Mouse (Mus musculus): ENCODE data around the gene Cnih2. TPM values are rescaled to one million over a fixed set of nuclear protein-coding genes. Genes with fewer than 3 reads are reported as not detected.

The Cnih2 gene
- total and polyA plus RNA-seq, 3 experiments: 0.72 to 1.7 TPM; not detected in 1

DNA sequence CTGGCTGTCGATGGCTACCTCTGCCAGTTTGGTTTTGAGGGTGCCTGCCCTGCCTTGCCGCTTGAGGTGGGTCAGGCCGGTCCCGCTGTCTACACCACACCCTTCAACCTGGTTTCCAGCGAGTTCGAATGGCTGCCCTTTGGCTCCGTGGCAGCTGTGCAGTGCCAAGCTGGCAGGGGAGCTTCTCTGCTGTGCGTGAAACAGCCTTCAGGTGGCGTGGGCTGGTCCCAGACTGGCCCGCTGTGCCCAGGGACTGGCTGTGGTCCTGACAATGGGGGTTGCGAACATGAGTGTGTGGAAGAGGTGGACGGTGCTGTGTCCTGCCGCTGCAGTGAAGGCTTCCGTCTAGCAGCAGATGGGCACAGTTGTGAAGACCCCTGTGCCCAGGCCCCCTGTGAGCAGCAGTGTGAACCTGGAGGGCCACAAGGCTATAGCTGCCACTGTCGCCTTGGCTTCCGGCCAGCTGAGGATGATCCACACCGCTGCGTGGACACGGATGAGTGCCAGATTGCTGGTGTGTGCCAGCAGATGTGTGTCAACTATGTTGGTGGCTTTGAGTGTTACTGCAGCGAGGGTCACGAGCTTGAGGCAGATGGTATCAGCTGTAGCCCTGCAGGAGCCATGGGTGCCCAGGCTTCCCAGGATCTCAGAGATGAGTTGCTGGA, 29.6 kb downstream of the Cnih2 start:
- Histone ChIP-seq H3K27ac (ENCODE audit: insufficient read depth, low read depth) (no peak overlapping the region), H3K27me3 (replicated peaks) (peaks cover 82% of the 10 kb centered on the region), H3K4me3 (replicated peaks in 1 of 3; ENCODE audit: low read depth in 2 of 3, low read length in 2 of 3, poor library complexity in 1 of 3) (no peak overlapping the region), H3K79me2 (replicated peaks; ENCODE audit: control insufficient read depth, extremely low read depth, insufficient read depth, poor library complexity, severe bottlenecking) (no peaks in the 10 kb centered on the region), H3K4me1 (ENCODE audit: control insufficient read depth in 1 of 2, insufficient read depth in 2 of 2) (peaks cover 3 to 20% of the 10 kb centered on the region in 2 experiments; a peak in 3 of 4 replicates), H3K4me2 (ENCODE audit: insufficient read depth, low read depth, poor library complexity, severe bottlenecking) (no peak overlapping the region), H3K9ac (ENCODE audit: insufficient read depth, low read depth) (no peak overlapping the region), H3K36me3 (replicated peaks in 1 of 2; ENCODE audit: control insufficient read depth in 1 of 2, insufficient read depth in 1 of 2, low read length in 1 of 2) (no peaks in the 10 kb centered on the region), H3K9me3 (replicated peaks; ENCODE audit: low read length) (no peaks in the 10 kb centered on the region)
- TF ChIP-seq MAFK (IDR thresholded peaks at IDR 0.05; ENCODE audit: insufficient replicate concordance, low read length) (no peak), TCF12 (IDR thresholded peaks at IDR 0.05; ENCODE audit: low read depth, low read length) (no peak), HCFC1 (IDR thresholded peaks at IDR 0.05; ENCODE audit: low read depth, low read length) (no peak)
- dilution Hi-C loops (cut with MboI; ENCODE audit: extremely low pct_ligation_motif_present, extremely low pct_unique_long_range_greater_than_20kb, low sequenced_read_pairs): no loop called here
- DNase-seq (ENCODE audit: extremely low read depth): no peak
- in situ Hi-C loops (cut with MboI; ENCODE audit: low pct_ligation_motif_present, low pct_unique_long_range_greater_than_20kb, low sequenced_read_pairs): no loop called here

- Histone ChIP-seq H3K27ac (ENCODE audit: insufficient read depth, low read depth) (no peak within 1 kb of the TSS), H3K9me3 (replicated peaks; ENCODE audit: low read length) (no peaks in the 10 kb centered on the region), H3K4me2 (ENCODE audit: insufficient read depth, low read depth, poor library complexity, severe bottlenecking) (no peak within 1 kb of the TSS), H3K9ac (ENCODE audit: insufficient read depth, low read depth) (no peak within 1 kb of the TSS), H3K79me2 (replicated peaks; ENCODE audit: control insufficient read depth, extremely low read depth, insufficient read depth, poor library complexity, severe bottlenecking) (no peaks in the 10 kb centered on the region), H3K4me1 (ENCODE audit: control insufficient read depth in 1 of 2, insufficient read depth in 2 of 2) (peaks cover 3 to 15% of the 10 kb centered on the region in 2 experiments; a peak in 3 of 4 replicates), H3K4me3 (replicated peaks in 1 of 3; ENCODE audit: low read depth in 2 of 3, low read length in 2 of 3, poor library complexity in 1 of 3) (no peak within 1 kb of the TSS), H3K36me3 (replicated peaks in 1 of 2; ENCODE audit: control insufficient read depth in 1 of 2, insufficient read depth in 1 of 2, low read length in 1 of 2) (no peaks in the 10 kb centered on the region), H3K27me3 (replicated peaks) (peaks cover 81% of the 10 kb centered on the region)
- dilution Hi-C loops (cut with MboI; ENCODE audit: extremely low pct_ligation_motif_present, extremely low pct_unique_long_range_greater_than_20kb, low sequenced_read_pairs) (no loop called here), in situ Hi-C loops (cut with MboI; ENCODE audit: low pct_ligation_motif_present, low pct_unique_long_range_greater_than_20kb, low sequenced_read_pairs) (no loop called here)
- DNase-seq (ENCODE audit: extremely low read depth): no peak
- TF ChIP-seq POLR2A (IDR thresholded peaks at IDR 0.05; ENCODE audit: low read depth, low read length): no peak
- no peak for TF ChIP-seq JUND (conservative IDR thresholded peaks at IDR 0.05; ENCODE audit: low read depth, low read length)
- TF ChIP-seq ETS1 (conservative IDR thresholded peaks at IDR 0.05; ENCODE audit: low read depth, low read length): no peak
- TF ChIP-seq NELFE (IDR thresholded peaks at IDR 0.05; ENCODE audit: low read depth, low read length): no peak
- TF ChIP-seq RAD21 (IDR thresholded peaks at IDR 0.05; ENCODE audit: low read depth, low read length): no peak
- no peak for TF ChIP-seq ZC3H11A (IDR thresholded peaks at IDR 0.05; ENCODE audit: low read depth, low read length)
- TF ChIP-seq ZMIZ1 (IDR thresholded peaks at IDR 0.05; ENCODE audit: low read depth, low read length): no peak
- TF ChIP-seq RCOR1 (conservative IDR thresholded peaks at IDR 0.05; ENCODE audit: low read depth, low read length): no peak
- no peak for TF ChIP-seq IRF4 (IDR thresholded peaks at IDR 0.05; ENCODE audit: low read depth, low read length)
- no peak for TF ChIP-seq CHD1 (IDR thresholded peaks at IDR 0.05; ENCODE audit: low read depth, low read length)
- TF ChIP-seq TCF12 (IDR thresholded peaks at IDR 0.05; ENCODE audit: low read depth, low read length): no peak
- TF ChIP-seq JUN (IDR thresholded peaks at IDR 0.05; ENCODE audit: insufficient read depth, low read depth, low read length): no peak
- no peak for TF ChIP-seq MXI1 (IDR thresholded peaks at IDR 0.05; ENCODE audit: low read depth, low read length)
- TF ChIP-seq BHLHE40 (IDR thresholded peaks at IDR 0.05; ENCODE audit: low read depth, low read length): no peak
- TF ChIP-seq MAZ (IDR thresholded peaks at IDR 0.05; ENCODE audit: low read depth, low read length): no peak
- no peak for TF ChIP-seq NRF1 (IDR thresholded peaks at IDR 0.05; ENCODE audit: low read depth, low read length)
- TF ChIP-seq ZKSCAN1 (IDR thresholded peaks at IDR 0.05; ENCODE audit: borderline replicate concordance, low read depth, low read length): no peak
Observed at GRCm38 (mm10) chr19:5067867-5068569, 30.3 kb downstream of the Cnih2 start, which contains the start of gene Cd248. TSS of gene Cd248 (plus strand) at chr19:5068078.
